Mouse (Mus musculus): ENCODE results near the gene Pcyox1. TPM values are rescaled to one million over a fixed set of nuclear protein-coding genes. Genes with fewer than 3 reads are reported as not detected.

Pcyox1 gene
- total and polyA plus RNA-seq, 3 experiments: 16.0 to 28.1 TPM; not detected in 1

- TF ChIP-seq MYB (IDR thresholded peaks at IDR 0.05; ENCODE audit: low read depth, low read length) (no peak), POLR2A (IDR thresholded peaks at IDR 0.05; ENCODE audit: control insufficient read depth in 1 of 2, insufficient read depth in 1 of 2, low read depth in 1 of 2, low read length in 2 of 2, poor library complexity in 1 of 2) (peak in 1 of 2 experiments; percentile 14; a peak in 1 of 4 replicates), GATA1 (IDR thresholded peaks at IDR 0.05; ENCODE audit: low read depth, low read length) (peak; percentile 52; the same call in 1 of the 2 replicates), TBP (IDR thresholded peaks at IDR 0.05; ENCODE audit: low read depth, low read length) (0 out of 2 replicates have a peak, but pooled peaks have one; percentile 58), SMC3 (IDR thresholded peaks at IDR 0.05; ENCODE audit: low read depth, low read length) (no peak), E2F4 (IDR thresholded peaks at IDR 0.05; ENCODE audit: borderline replicate concordance, low read depth, low read length) (no peak), RCOR1 (IDR thresholded peaks at IDR 0.05; ENCODE audit: low read depth, low read length) (no peak), TCF12 (IDR thresholded peaks at IDR 0.05; ENCODE audit: low read depth, low read length) (no peak), TAL1 (IDR thresholded peaks at IDR 0.05; ENCODE audit: low read length) (no peak), UBTF (IDR thresholded peaks at IDR 0.05; ENCODE audit: borderline replicate concordance, insufficient read depth, low read depth, low read length) (no peak), CTCF (IDR thresholded peaks at IDR 0.05 in 2 of 3, conservative IDR thresholded peaks at IDR 0.05 in 1 of 3; ENCODE audit: control insufficient read depth in 1 of 3, insufficient read depth in 1 of 3, low read depth in 2 of 3, low read length in 3 of 3, poor library complexity in 1 of 3, severe bottlenecking in 1 of 3) (no peak)
These were observed 465 bp upstream of the Pcyox1 start (continued) for GRCm38 (mm10) chr6:86397257-86397980.

DNA sequence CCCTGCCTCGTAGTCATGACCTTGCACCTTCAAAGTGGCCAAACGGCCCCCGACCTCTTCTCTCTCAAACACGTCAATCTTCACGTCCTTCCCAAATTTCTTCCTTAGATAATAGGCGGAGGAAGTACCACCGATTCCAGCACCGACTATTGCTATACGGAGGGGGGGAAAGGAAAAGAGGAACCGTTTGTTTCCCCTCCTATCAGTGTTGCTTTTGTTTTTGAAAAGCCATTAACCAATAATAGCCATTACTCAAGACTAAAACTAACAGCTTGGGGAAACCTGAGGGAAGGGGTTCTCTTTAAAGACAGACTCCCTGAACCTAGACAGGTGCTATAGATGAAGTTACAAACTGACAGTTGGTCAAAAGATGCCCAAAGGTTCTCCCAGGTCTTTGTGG lies 985 bp downstream of the Pcyox1 start:
- DNase-seq (ENCODE audit: low read depth, low spot score): peak; percentile 72
- TF ChIP-seq MYB (IDR thresholded peaks at IDR 0.05; ENCODE audit: low read depth, low read length): no peak
- peak; percentile 0; the same call in 1 of the 2 replicates for TF ChIP-seq SIN3A (IDR thresholded peaks at IDR 0.05; ENCODE audit: low read length)
- TF ChIP-seq MEF2A (IDR thresholded peaks at IDR 0.05; ENCODE audit: extremely low read depth, insufficient replicate concordance, low read depth, low read length, poor library complexity, severe bottlenecking): no peak
- TF ChIP-seq JUND (IDR thresholded peaks at IDR 0.05; ENCODE audit: low read depth, low read length): 0 out of 2 replicates have a peak, but pooled peaks have one; percentile 20
- peak in 1 of 2 experiments; percentile 48; a peak in 2 of 4 replicates for TF ChIP-seq EP300 (IDR thresholded peaks at IDR 0.05; ENCODE audit: low read depth in 1 of 2, low read length in 2 of 2)
- no peak for TF ChIP-seq MAZ (IDR thresholded peaks at IDR 0.05; ENCODE audit: low read depth, low read length)
- 0 out of 2 replicates have a peak, but pooled peaks have one; percentile 24 for TF ChIP-seq GATA1 (IDR thresholded peaks at IDR 0.05; ENCODE audit: low read depth, low read length)
- no peak for TF ChIP-seq MYC (IDR thresholded peaks at IDR 0.05; ENCODE audit: low read depth, low read length)
- peaks cover 9% of the 10 kb centered on the region for H3K79me2 ChIP-seq (ENCODE audit: control insufficient read depth, insufficient read depth, low read length, poor library complexity)
- peak overlapping the region; percentile 81 to 94 for H3K4me3 ChIP-seq (ENCODE audit: control insufficient read depth in 1 of 2, insufficient read depth in 1 of 2, low read depth in 2 of 2, low read length in 2 of 2)
- peak overlapping the region; percentile 82 for H3K9ac ChIP-seq (ENCODE audit: control insufficient read depth, low read depth, low read length, poor library complexity, severe bottlenecking)
- H3K27me3 ChIP-seq (ENCODE audit: control insufficient read depth in 1 of 2, insufficient read depth in 2 of 2, low read length in 2 of 2): no peaks in the 10 kb centered on the region
- peaks cover 0 to 13% of the 10 kb centered on the region in 2 experiments; a peak in 2 of 4 replicates for H3K4me1 ChIP-seq (ENCODE audit: control insufficient read depth in 1 of 2, insufficient read depth in 2 of 2, low read length in 2 of 2)
- peaks cover 3 to 8% of the 10 kb centered on the region in 2 experiments for H3K36me3 ChIP-seq (ENCODE audit: control insufficient read depth in 1 of 2, insufficient read depth in 2 of 2, low read length in 2 of 2)
- H3K9me3 ChIP-seq (replicated peaks; ENCODE audit: insufficient read depth, low read length): no peaks in the 10 kb centered on the region
- H3K27ac ChIP-seq (ENCODE audit: control insufficient read depth, low read depth, low read length): peak overlapping the region; percentile 62
